Mouse (Mus musculus) hindbrain, postnatal 0 days (tissue): ENCODE results near the gene Tmed1. TPM values are rescaled to one million over a fixed set of nuclear protein-coding genes. Genes with fewer than 3 reads are reported as not detected.
"Not testable (repeated sequence)": the region's sequence is repeated elsewhere in the genome, so short reads cannot be mapped to it uniquely, and the experiment has no call there.

Source experiments
- ATAC-seq: fragments of 200-750 bp; cut with Nextera tagmentation; 2 replicates; pipeline ENCODE4 v1.8.0; 2017; ENCODE audit warnings: mild to moderate bottlenecking, moderate TSS enrichment, moderate library complexity
- DNase-seq: peaks from one replicate; pipeline ENCODE4 v3.0.0-alpha.2; 2015; ENCODE audit warnings: low spot score
- H3K27ac ChIP-seq: fragments of 300-500 bp; sonication (generic); 2 replicates; pipeline ENCODE4 v1.5.1; 2014; ENCODE audit warnings: mild to moderate bottlenecking
- H3K27me3 ChIP-seq: fragments of 300-500 bp; sonication (generic); 2 replicates; pipeline ENCODE4 v1.6.1; 2014; ENCODE audit warnings: low read length, mixed read lengths; ENCODE audit not compliant: insufficient read depth
- H3K36me3 ChIP-seq: fragments of 300-500 bp; sonication (generic); 2 replicates; pipeline ENCODE4 v1.6.1; 2014; ENCODE audit warnings: low read length, mixed read lengths; ENCODE audit not compliant: insufficient read depth
- H3K4me1 ChIP-seq: fragments of 300-500 bp; sonication (generic); 2 replicates; pipeline ENCODE4 v1.6.1; 2014; ENCODE audit warnings: antibody characterized with exemption, low read length, mixed read lengths; ENCODE audit not compliant: insufficient read depth
- H3K4me2 ChIP-seq: fragments of 300-500 bp; sonication (generic); 2 replicates; pipeline ENCODE4 v1.6.1; 2014; ENCODE audit warnings: low read depth, mild to moderate bottlenecking, low read length, moderate library complexity, mixed read lengths
- H3K4me3 ChIP-seq: fragments of 300-500 bp; sonication (generic); 2 replicates; pipeline ENCODE4 v1.5.1; 2014; ENCODE audit warnings: low read length
- H3K9ac ChIP-seq: fragments of 300-500 bp; sonication (generic); replicated peaks from 2 replicates; pipeline ENCODE4 v1.6.1; 2014; ENCODE audit warnings: mild to moderate bottlenecking, low read length, moderate library complexity, mixed read lengths
- H3K9me3 ChIP-seq: fragments of 300-500 bp; sonication (generic); 2 replicates; pipeline ENCODE4 v1.6.1; 2016; ENCODE audit warnings: low read length, mixed read lengths
- CTCF ChIP-seq: IDR thresholded peaks from 2 replicates; pipeline ENCODE4 v1.5.1; 2016; ENCODE audit warnings: antibody characterized with exemption, control low read depth, low read depth
- WGBS: fragments of 180-500 bp; shearing (Covaris S2); extraction: QIAGEN DNeasy Blood & Tissue Kit; methylation state at CpG from one replicate; pipeline ENCODE4 v1.1.7; 2014; 5-methylcytosine and 5-hydroxymethylcytosine counted together
- polyA plus RNA-seq: library from polyadenylated mRNA; unstranded; fragments of >200 nt; fragmentation: Nextera tagmentation; extraction: Ambion mirVana; gene quantifications from 2 replicates; pipeline ENCODE4 v1.2.1, GENCODE M21; 2015
- total RNA-seq: library from RNA; depleted of rRNA; stranded (reverse); fragments of >200 nt; gene quantifications from 2 replicates; pipeline ENCODE4 v1.2.3, GENCODE M21; 2014

Tmed1 gene
- total and polyA plus RNA-seq, 2 experiments from 2014 or later, result 59.2 to 61.3 TPM

DNA sequence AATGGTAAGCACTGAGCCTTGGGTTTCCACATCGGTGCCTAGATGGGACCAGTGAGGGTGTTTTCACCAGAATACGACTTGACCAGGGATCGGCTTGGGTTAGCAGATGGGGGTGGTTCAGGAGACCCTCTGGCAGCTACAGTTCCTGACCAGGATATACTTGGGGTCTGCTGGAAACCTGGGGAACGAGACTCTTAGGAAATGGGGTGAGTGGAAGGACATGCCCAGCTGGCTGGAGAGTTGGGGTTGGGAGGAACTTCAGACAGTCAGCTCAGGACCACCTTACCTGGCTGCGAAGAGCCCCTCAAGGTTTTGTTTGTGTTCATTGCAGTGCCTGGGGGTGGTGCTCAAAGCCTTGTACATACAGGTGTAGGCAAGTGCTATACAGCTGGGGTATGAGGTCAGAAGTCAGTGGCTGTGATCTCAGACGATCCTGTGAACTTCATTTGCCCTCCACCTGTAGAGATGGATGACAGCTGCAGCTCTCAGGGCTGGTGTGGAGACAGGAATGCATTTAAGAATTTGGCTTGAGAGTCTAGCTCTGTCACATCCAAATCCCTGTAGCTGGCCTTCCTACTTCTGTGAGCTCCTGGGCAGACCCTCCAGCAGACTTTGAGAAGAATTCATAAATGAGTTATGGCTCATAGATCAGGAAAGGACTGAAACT is 43.7 kb upstream of the Tmed1 start:
- TF ChIP-seq CTCF, result no peak
- Histone ChIP-seq H3K36me3 (peaks cover 10% of the 10 kb centered on the region), H3K4me2 (no peak overlapping the region), H3K9ac (no peak overlapping the region), H3K27me3 (no peaks in the 10 kb centered on the region), H3K27ac (no peak overlapping the region), H3K4me3 (no peak overlapping the region), H3K9me3 (no peaks in the 10 kb centered on the region), H3K4me1 (0 out of 2 replicates have a peak, but pooled peaks cover 4% of the 10 kb centered on the region)
- 92% methylated on average over 6 of the region's 6 CpGs for WGBS
- DNase-seq (no peak), ATAC-seq (no peak)

DNA sequence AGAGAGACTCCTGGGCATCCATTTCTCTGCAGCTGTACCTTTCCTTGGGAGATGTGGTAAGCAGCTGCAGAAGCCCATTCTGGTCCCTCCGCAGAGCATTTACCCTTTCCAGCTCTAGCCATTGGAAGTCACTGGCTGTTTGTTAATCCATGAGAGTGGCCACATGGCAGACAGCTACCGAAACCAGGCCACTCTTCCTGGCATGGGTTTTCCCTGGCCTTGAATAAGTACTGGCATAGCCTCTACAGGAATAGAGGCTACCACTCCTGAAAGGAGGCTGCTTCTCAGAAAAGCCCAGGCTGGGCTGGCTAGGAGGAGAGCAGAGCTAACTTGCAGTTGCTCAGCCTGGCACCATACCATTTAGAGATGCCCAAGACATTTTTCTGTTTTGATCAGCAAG is 41.0 kb upstream of the Tmed1 start:
- H3K4me3 ChIP-seq, result no peak overlapping the region
- no peak overlapping the region for H3K27ac ChIP-seq
- WGBS, result 85% methylated on average over 2 of the region's 2 CpGs
- H3K9ac ChIP-seq, result no peak overlapping the region
- peaks cover 10% of the 10 kb centered on the region for H3K4me1 ChIP-seq
- no peaks in the 10 kb centered on the region for H3K9me3 ChIP-seq
- peaks cover 10% of the 10 kb centered on the region for H3K36me3 ChIP-seq
- TF ChIP-seq CTCF, result no peak
- DNase-seq (no peak), ATAC-seq (no peak)
- no peak overlapping the region for H3K4me2 ChIP-seq
- H3K27me3 ChIP-seq, result no peaks in the 10 kb centered on the region

DNA sequence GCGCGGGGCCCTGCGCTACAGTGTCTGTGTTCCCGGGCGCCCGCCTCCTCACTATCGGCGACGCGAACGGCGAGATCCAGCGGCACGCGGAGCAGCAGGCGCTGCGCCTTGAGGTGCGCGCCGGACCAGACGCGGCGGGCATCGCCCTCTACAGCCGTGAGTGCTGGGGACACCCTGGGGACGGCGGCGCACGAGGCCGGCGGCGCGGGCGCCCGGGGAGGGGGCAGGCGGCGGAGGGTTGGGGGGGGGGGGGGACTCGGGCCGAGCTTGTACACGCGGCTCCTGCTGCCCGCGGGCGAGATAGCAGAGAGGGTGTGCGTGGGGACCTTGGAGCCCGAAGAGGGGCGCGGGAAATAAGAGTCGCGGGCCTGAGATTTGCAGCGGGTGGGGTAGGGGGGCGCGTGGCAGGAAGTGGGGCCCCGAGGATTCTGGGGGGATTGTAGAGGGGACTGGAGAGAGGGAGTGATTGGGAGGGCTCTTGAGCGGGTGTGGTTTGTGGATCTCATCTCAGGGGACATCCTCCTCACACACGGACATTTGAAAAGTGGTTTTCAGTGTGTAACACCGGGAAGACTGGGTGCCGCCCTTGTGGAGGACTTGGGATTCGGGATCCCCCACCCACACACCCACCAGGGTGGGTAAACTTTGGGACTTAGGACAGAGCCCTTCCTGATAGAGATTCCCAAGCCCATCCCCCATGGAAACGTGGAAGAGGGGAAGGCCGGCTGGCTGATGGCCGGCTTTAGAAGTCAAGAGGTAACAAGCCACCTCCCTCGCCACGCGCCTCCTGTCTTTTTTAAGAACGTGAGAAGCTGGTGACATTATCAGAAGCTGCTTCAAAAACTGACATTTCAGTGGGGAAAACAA is 37.3 kb upstream of the Tmed1 start:
- Histone ChIP-seq H3K9me3 (no peaks in the 10 kb centered on the region), H3K4me1 (peaks cover 10% of the 10 kb centered on the region)
- under 1% methylated on average over 32 of the region's 66 CpGs for WGBS

DNA sequence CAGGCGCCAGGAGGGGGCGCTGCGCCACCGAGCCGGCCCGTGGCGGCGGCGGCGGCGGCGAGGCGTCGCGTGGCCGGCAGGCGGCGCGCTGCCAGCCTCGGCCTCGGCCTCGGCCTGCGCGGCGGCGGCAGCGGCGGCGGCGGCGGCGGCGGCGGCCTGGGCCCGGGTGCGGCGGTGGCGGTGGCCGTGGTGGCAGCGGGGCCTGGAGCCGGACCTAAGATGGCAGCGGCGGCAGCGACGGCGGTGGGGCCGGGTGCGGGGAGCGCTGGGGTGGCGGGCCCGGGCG is 36.7 kb upstream of the Tmed1 start, which contains the start of gene Carm1:
Gene Carm1 (plus strand): TSS at position 106 of the 286 bp plus-strand sequence.
- H3K4me2 ChIP-seq, result peak within 1 kb of the TSS; percentile 90
- peak within 1 kb of the TSS; percentile 98 for H3K27ac ChIP-seq
- no peak for DNase-seq
- H3K4me3 ChIP-seq, result peak within 1 kb of the TSS; percentile 80
- H3K9ac ChIP-seq, result peak within 1 kb of the TSS; percentile 95
- peaks cover 10% of the 10 kb centered on the region for H3K4me1 ChIP-seq
- ATAC-seq, result no peak
- H3K36me3 ChIP-seq, result peaks cover 10% of the 10 kb centered on the region
- H3K9me3 ChIP-seq, result no peaks in the 10 kb centered on the region
- 0% methylated on average over 19 of the region's 52 CpGs for WGBS
- H3K27me3 ChIP-seq, result no peaks in the 10 kb centered on the region
- TF ChIP-seq CTCF, result no peak

More for the DNA sequence above, 37.3 kb upstream of the Tmed1 start:
- Histone ChIP-seq H3K4me3 (peak overlapping the region; percentile 80), H3K27me3 (no peaks in the 10 kb centered on the region), H3K36me3 (peaks cover 10% of the 10 kb centered on the region), H3K4me2 (peak overlapping the region; percentile 90), H3K9ac (peak overlapping the region; percentile 95), H3K27ac (peak overlapping the region; percentile 98)
- DNase-seq (peak; percentile 71), ATAC-seq (peak; percentile 33)
- peak; percentile 16; the same call in 1 of the 2 replicates for TF ChIP-seq CTCF

DNA sequence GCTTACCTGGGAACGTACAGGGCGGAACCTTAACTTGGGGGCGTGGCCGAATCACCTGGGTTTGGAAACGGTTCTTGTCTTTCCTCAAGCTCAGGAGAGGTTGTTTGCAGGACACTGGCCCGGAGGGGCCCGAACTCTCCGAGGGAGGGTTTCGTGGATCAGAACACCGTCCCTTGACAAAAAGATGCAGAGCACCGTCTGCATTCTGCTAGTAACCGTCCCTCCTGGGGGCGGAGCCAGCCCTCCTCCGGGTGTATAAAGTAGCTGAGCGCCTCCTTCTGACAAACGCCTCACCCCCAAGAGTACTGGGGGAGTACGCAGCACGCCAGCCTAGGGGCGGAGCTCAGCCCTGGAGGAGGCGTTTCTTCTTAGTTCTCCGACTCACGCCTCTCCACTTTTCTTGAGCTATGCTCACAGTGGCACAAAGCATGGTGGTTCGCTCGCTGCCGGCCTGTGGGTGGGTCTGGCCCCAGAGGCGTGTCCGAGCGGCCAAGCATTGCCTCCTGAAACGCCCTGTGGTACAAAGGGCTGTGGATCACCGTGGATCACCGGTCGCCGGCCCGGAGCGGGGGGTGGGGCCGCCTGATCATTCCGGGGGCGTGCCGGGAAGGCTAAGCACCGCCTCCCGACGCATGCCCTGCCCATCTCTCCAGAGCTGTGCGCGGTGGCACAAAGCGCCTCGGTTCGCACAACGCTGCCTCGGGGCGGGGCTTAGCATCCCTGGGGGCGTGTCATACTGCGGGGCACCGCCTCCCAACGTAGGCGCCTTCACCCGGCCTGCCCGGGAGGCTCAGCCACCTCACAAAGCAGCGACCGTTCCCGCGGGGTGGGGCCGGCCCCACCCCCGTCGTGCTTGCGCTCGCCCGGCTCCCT is 36.1 kb upstream of the Tmed1 start:
- Histone ChIP-seq H3K27me3 (no peaks in the 10 kb centered on the region), H3K9me3 (no peaks in the 10 kb centered on the region), H3K4me2 (peak overlapping the region; percentile 90), H3K36me3 (peaks cover 9% of the 10 kb centered on the region), H3K4me3 (peak overlapping the region; percentile 80), H3K9ac (peak overlapping the region; percentile 95), H3K4me1 (peaks cover 10% of the 10 kb centered on the region), H3K27ac (peak overlapping the region; percentile 98)
- TF ChIP-seq CTCF, result peak; percentile 42
- WGBS, result under 1% methylated on average over 62 of the region's 67 CpGs
- DNase-seq (peak; percentile 99), ATAC-seq (peak; percentile 96)

DNA sequence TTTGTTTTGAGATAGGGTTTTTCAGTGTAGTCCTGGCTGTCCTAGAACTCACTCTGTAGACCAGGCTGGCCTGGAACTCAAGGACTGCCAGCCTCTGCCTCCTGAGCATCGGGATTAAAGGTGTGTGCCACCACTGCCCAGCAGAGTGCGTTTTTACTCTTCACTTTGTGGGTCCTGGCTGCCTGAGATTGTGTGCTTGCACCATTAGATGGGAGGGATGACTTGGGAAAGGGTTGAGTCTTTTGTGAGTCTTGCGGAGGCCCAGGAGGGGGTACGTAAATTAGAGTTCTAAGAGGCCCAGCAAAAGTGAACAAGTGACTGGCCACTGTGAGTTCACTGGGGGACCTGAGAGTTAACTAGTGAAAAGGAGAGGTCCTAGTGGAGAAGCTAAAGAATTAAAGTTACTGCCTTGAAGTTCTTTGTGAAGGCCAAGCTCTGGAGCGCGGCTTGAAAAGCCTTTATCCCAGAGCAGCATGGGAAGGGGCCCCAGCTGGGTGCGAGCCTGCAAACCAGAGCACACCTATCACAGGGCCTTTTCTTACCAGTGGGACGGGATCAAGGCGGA is 35.4 kb upstream of the Tmed1 start:
- Histone ChIP-seq H3K36me3 (peaks cover 2% of the 10 kb centered on the region; the same call in 1 of the 2 replicates), H3K4me3 (peak overlapping the region; percentile 80), H3K27ac (peak overlapping the region; percentile 98), H3K9ac (peak overlapping the region; percentile 95; the same call in 1 of the 2 replicates), H3K9me3 (no peaks in the 10 kb centered on the region), H3K4me1 (peaks cover 10% of the 10 kb centered on the region), H3K27me3 (no peaks in the 10 kb centered on the region), H3K4me2 (peak overlapping the region; percentile 90)
- 2% methylated on average over 9 of the region's 9 CpGs for WGBS
- no peak for DNase-seq
- TF ChIP-seq CTCF, result no peak
- ATAC-seq, result no peak; the same call in 1 of the 2 replicates

DNA sequence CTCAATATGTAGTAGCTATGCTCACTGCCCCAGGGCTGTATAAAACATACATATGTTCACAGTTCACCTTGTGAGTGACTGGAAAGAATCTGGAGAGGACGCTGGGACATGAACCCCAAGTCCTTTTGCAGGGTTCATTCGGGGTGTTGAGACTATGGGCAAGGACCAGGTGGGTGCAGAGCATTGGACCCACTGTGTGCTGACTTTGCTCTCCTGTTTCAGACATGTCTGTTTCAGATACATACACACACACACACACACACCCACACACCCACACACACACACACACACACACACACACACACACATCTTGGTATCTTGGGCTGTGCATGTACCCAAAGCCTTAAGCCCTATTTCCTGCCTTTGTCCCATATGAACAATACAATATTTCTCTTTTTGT is 31.9 kb upstream of the Tmed1 start:
- not testable (repeated sequence) for H3K36me3 ChIP-seq, H3K9me3 ChIP-seq, H3K4me3 ChIP-seq, H3K27me3 ChIP-seq, DNase-seq, H3K27ac ChIP-seq, ATAC-seq, H3K4me2 ChIP-seq, H3K9ac ChIP-seq, H3K4me1 ChIP-seq
- 90% methylated on average over 2 of the region's 2 CpGs for WGBS
